Mouse (Mus musculus) heart, postnatal 10 days (tissue): ENCODE measurements around the gene Tmem132c. TPM values are rescaled to one million over a fixed set of nuclear protein-coding genes. Genes with fewer than 3 reads are reported as not detected.

Experiments
- DNase-seq, 2 experiments: peaks; one replicate each; pipeline ENCODE4 v3.0.0; 2021
- intact Hi-C: fragments of 180-260 bp; cut with DNase I; formaldehyde crosslinking; loops from one replicate; pipeline ENCODE4 v1.15.1; 2025
- total RNA-seq, 2 experiments: library from RNA; stranded (reverse); gene quantifications; 2 replicates each; pipeline ENCODE4 v1.2.3; 2021

Gene Tmem132c
- total RNA-seq, result under 1 TPM; 0.31 to 0.57 TPM

DNA sequence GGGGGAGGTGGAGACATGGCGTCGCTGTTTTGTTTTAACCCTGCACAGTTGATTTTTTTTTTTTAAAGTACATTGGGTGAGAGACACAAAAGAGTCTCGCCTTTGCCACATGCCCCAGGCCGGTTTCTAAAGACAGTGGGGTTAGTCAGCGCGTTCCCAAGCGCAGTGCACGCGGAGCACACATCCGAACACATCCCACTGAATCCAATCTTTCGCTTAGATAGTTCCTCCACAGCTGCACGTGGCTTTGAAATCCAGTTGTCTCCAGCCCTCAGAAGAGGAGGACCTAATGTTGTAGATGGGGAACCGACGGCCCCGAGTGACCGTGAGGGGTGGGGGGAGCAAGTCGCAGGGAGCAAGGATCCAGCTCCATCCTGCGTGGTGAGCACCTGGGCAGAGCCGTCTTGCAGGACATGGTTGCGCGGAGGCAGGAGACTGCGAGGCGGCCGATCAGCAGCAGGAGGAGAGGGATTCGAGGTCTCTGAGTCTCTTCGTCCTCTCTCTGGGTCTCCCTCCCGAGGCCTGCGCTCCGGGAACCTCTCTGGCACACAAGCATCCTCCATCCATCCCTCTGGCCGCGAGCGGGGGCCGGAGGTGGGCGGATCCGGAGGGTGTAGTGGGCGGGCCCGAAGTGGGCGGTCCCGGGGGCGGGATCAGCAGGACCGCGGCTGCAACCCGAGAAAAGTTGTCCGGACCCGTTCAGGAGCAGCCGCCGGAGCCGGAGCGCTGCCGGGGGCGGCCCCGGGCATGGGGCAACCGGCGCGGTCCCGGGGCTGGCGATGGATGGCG, at the start of gene Tmem132c:
TSS of gene Tmem132c (plus strand) at position 673 of the 789 bp plus-strand sequence.
- intact Hi-C loops, result no loop called here
- peak; percentile 60 to 63 for DNase-seq

DNA sequence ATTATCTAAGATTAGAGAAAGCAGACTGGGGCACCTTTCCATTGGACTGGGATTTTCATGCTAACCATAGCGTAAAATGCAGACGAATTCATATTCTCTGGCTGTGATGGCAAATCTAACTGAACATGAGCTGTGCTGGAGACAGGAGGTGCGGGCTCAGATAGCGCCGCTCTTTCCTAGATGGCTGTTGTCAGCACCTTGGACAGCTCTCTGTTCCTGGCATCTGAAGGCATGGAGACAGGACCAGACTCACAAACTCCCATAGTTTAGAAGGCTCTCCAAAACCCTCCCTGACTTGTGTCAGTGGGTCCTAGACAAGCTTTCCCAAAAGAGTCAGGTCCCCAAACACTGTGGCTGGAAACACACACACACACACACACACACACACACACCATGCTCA, 49.7 kb upstream of the Tmem132c start:
- peak; percentile 49 to 57 for DNase-seq
- intact Hi-C loops, result no loop called here

DNA sequence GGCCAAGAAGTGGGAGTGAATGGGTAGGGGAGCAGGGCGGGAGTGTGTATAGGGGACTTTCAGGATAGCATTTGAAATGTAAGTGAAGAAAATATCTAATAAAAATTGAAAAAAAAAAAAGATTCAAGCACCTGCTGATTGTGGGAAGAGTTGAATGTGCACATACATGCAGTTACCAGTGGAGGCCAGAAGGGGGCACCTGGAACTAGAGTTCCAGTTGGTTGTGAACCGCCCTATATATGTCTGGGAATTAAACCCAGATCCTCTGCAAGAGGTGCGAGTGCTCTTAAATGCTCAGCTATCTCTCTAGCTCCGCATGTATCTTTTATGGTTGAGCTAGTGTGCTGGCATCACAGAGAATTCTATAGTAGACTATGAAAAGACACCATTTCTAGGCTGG, 42.8 kb upstream of the Tmem132c start:
- intact Hi-C loops, result no loop called here
- DNase-seq, result no peak

DNA sequence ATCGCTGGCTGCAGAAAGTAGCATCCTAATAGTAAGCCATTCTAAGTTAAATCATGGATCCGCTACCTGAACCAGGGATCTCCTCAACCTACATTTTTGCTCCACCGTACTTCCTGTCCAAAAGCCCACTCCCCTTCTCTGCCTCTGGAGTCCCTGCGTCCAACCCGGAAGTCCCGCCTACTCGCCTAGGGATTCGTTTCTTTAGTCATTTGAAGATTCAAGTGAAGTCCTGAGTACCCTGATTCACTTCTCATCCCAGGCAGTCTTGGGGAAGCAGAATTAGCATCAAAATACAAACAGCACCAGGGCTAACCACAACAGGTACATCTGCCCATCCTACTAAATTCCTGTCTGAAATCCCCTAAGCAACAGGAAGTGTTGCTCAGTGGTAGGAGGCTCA, 36.7 kb upstream of the Tmem132c start:
- intact Hi-C loops, result no loop called here
- no peak for DNase-seq

- intact Hi-C loops, result no loop called here
- DNase-seq, result no peak
Observed at GRCm38 (mm10) chr5:127216389-127216788, 25.2 kb upstream of the Tmem132c start.

GRCm38 (mm10) chr5:127217725-127218124, 23.9 kb upstream of the Tmem132c start:
- intact Hi-C loops, result no loop called here
- DNase-seq, result no peak

GRCm38 (mm10) chr5:127227929-127228595, 13.5 kb upstream of the Tmem132c start:
- intact Hi-C loops, result no loop called here
- DNase-seq, result no peak

- DNase-seq, result no peak
- intact Hi-C loops, result loop anchor here (2.0 to 10.0 kb wide), 3 partner anchors 110 to 343 kb away; no protein-coding TSS in a partner anchor
Observed at GRCm38 (mm10) chr5:127234715-127235114, 6.9 kb upstream of the Tmem132c start.

DNA sequence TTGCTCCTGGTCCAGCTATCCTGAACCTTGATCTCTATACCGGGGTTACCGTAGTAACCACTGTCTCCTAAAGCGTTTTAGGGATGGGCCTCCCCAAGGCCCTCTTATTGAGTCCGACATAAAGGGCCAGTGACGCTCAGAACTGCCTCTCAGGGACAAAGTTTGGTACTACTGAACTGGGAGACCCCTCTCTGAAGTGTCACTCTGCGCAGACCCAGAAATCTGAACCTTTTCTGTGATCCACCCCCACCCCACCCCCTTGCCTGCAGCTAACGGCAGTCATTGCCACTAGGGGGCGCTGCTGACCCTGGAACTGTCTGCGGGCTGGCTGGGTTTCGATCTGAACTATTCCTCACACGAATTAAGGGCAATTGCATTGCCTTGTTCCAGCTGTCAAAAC, 6.4 kb upstream of the Tmem132c start:
- intact Hi-C loops, result loop anchor here (2.0 to 10.0 kb wide), 3 partner anchors 110 to 342 kb away; no protein-coding TSS in a partner anchor
- peak; percentile 65 to 79 for DNase-seq

DNA sequence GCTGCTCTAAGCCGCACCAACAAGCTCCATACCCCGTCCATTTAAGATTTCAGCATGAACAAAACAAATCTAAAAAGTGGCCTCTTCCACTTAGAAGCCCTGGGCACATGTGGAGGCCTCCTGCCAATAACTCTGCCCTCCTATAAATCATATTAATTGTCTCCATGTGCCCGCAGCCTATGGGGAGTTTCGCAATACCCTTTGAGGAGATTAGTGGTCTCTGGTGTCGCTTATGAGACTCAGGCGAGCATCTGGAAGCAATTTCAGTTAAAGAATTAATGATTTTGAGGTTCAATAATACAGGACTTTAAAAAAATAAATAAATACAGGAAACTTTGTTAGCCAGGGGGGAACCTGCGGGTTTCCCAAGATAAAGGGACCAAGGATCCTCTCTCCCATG, 1.9 kb upstream of the Tmem132c start:
- DNase-seq, result no peak
- intact Hi-C loops, result loop anchor here (5.0 to 10.0 kb wide), 2 partner anchors 105 to 338 kb away; no protein-coding TSS in a partner anchor

DNA sequence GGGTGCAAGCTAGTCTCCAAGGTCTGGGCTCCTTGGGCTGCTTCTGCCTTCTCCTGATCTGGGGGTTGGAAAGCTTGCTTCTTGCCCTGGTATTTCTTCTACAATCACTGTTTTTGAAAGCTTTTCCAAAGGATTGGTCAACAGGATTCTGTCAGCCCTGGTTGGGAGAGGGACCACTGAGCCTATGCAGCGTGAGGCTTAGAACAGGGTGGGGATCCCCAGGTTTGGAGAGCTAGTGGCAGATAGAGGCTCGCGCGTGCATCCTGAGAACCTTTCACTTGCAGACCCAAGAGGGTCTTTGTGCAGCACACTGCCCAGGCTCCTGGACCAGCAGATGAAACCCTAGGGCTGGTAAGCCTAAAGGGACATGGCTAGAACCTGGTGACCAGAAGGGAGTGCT, 962 bp upstream of the Tmem132c start:
- DNase-seq, result no peak
- intact Hi-C loops, result no loop called here

GRCm38 (mm10) chr5:127241925-127242762, 536 bp downstream of the Tmem132c start:
- peak; percentile 2 to 4 for DNase-seq
- intact Hi-C loops, result no loop called here

DNA sequence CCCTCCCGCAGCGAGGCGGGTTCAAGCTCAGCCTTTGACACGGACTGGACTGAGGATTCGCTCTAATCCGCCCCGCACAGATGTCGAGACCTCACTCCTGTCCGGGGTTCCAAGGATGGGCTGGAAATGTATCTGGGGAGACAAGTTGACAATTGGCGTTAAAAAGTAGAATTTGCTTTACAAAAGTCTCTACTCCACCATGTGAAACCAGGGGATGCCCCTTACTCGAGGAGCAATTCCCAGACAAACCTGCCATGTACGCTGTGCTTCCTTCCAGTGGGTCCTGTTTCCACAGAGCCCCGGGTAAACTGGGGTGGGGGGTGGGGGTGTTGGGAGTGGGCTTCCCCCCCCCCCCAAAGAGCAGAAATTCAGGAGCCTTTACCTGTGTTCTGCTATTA, 1.2 kb downstream of the Tmem132c start:
- intact Hi-C loops, result no loop called here

GRCm38 (mm10) chr5:127243209-127243608, 1.6 kb downstream of the Tmem132c start:
- DNase-seq, result no peak
- intact Hi-C loops, result no loop called here

More for the DNA sequence above, 1.2 kb downstream of the Tmem132c start:
- no peak for DNase-seq

GRCm38 (mm10) chr5:127243611-127244010, 2.0 kb downstream of the Tmem132c start:
- intact Hi-C loops, result no loop called here
- DNase-seq, result no peak

- no peak for DNase-seq
- intact Hi-C loops, result no loop called here
Observed at GRCm38 (mm10) chr5:127253263-127253662, 11.7 kb downstream of the Tmem132c start.

- no peak for DNase-seq
- intact Hi-C loops, result no loop called here
Observed at GRCm38 (mm10) chr5:127256947-127257610, 15.5 kb downstream of the Tmem132c start.

DNA sequence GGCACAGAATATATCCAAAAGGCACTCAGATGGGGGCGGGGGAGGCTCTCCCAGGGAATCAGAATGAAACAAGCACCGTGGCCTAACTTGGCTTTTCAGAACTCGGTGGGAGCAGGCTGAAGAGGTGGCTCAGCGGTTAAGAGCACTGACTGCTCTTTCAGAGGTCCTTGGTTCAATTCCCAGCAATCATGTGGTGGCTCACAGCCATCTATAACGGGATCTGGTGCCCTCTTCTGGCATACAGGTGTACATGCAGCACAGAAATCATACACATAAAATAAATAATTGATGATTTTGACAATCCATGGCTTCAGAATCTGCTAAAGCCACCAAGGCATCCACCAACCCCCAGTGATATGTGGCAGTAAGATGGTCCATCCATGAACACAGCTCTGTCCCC, 20.5 kb downstream of the Tmem132c start:
- intact Hi-C loops, result no loop called here
- DNase-seq, result no peak

GRCm38 (mm10) chr5:127271145-127271544, 29.5 kb downstream of the Tmem132c start:
- no peak for DNase-seq
- intact Hi-C loops, result no loop called here

GRCm38 (mm10) chr5:127279462-127279861, 37.9 kb downstream of the Tmem132c start:
- intact Hi-C loops, result no loop called here
- no peak for DNase-seq
